Mouse (Mus musculus): Measurements from ENCODE around the gene BC035947. TPM values are rescaled to one million over a fixed set of nuclear protein-coding genes. Genes with fewer than 3 reads are reported as not detected.
"Not testable (repeated sequence)": the region's sequence is repeated elsewhere in the genome, so short reads cannot be mapped to it uniquely, and the experiment has no call there.

BC035947 gene
- 0.09 TPM in 1 of 2 replicates, not detected in the other for total RNA-seq (2012; rRNA removed)

- peak within 1 kb of the TSS; percentile 33; the same call in 1 of the 2 replicates for H3K9ac ChIP-seq (ENCODE audit: insufficient read depth, low read depth, low read length, poor library complexity, severe bottlenecking)
- peak within 1 kb of the TSS; percentile 57 to 62 for H3K4me3 ChIP-seq (ENCODE audit: insufficient read depth in 1 of 2, low read depth in 1 of 2, low read length in 2 of 2, poor library complexity in 1 of 2, severe bottlenecking in 1 of 2)
- H3K4me1 ChIP-seq (ENCODE audit: control insufficient read depth in 2 of 2, insufficient read depth in 2 of 2, low read length in 2 of 2, poor library complexity in 1 of 2), result peaks cover 0 to 2% of the 10 kb centered on the region in 2 experiments; a peak in 1 of 4 replicates
- TF ChIP-seq MAFK (IDR thresholded peaks at IDR 0.05; ENCODE audit: insufficient read depth, low read depth, low read length) (no peak), CHD2 (IDR thresholded peaks at IDR 0.05; ENCODE audit: low read depth, low read length) (no peak), ZNF384 (IDR thresholded peaks at IDR 0.05; ENCODE audit: low read depth, low read length) (no peak), HCFC1 (IDR thresholded peaks at IDR 0.05; ENCODE audit: borderline replicate concordance, insufficient read depth, low read length) (no peak), ZC3H11A (IDR thresholded peaks at IDR 0.05; ENCODE audit: borderline replicate concordance, low read depth, low read length) (no peak)
- no peak for DNase-seq (ENCODE audit: low read depth, low spot score)
- no peaks in the 10 kb centered on the region for H3K9me3 ChIP-seq (ENCODE audit: control insufficient read depth, insufficient read depth, low read depth, low read length)
- in situ Hi-C loops (cut with MboI; ENCODE audit: low sequenced_read_pairs in 2 of 2, unreplicated experiment in 2 of 2), result no loop called here
- no peak within 1 kb of the TSS for H3K27ac ChIP-seq (ENCODE audit: insufficient read depth, low read depth, low read length, poor library complexity, severe bottlenecking)
- no peaks in the 10 kb centered on the region for H3K36me3 ChIP-seq (ENCODE audit: control insufficient read depth, insufficient read depth, low read length, poor library complexity, severe bottlenecking)
Measured at GRCm38 (mm10) chr1:78511621-78512160, at the start of gene BC035947. TSS of gene BC035947 (minus strand) at chr1:78512158.

- H3K27ac ChIP-seq (ENCODE audit: insufficient read depth, low read depth, low read length, poor library complexity, severe bottlenecking), result no peak overlapping the region
- no peak overlapping the region for H3K4me3 ChIP-seq (ENCODE audit: insufficient read depth in 1 of 2, low read depth in 1 of 2, low read length in 2 of 2, poor library complexity in 1 of 2, severe bottlenecking in 1 of 2)
- TF ChIP-seq ZNF384 (IDR thresholded peaks at IDR 0.05; ENCODE audit: low read depth, low read length) (no peak), ZC3H11A (IDR thresholded peaks at IDR 0.05; ENCODE audit: borderline replicate concordance, low read depth, low read length) (no peak), CHD2 (IDR thresholded peaks at IDR 0.05; ENCODE audit: low read depth, low read length) (no peak), HCFC1 (IDR thresholded peaks at IDR 0.05; ENCODE audit: borderline replicate concordance, insufficient read depth, low read length) (no peak), MAFK (IDR thresholded peaks at IDR 0.05; ENCODE audit: insufficient read depth, low read depth, low read length) (no peak)
- in situ Hi-C loops (cut with MboI; ENCODE audit: low sequenced_read_pairs in 2 of 2, unreplicated experiment in 2 of 2), result no loop called here
- no peaks in the 10 kb centered on the region for H3K4me1 ChIP-seq (ENCODE audit: control insufficient read depth in 2 of 2, insufficient read depth in 2 of 2, low read length in 2 of 2, poor library complexity in 1 of 2)
- no peak overlapping the region for H3K9ac ChIP-seq (ENCODE audit: insufficient read depth, low read depth, low read length, poor library complexity, severe bottlenecking)
- H3K36me3 ChIP-seq (ENCODE audit: control insufficient read depth, insufficient read depth, low read length, poor library complexity, severe bottlenecking), result no peaks in the 10 kb centered on the region
- no peaks in the 10 kb centered on the region for H3K9me3 ChIP-seq (ENCODE audit: control insufficient read depth, insufficient read depth, low read depth, low read length)
- no peak for DNase-seq (ENCODE audit: low read depth, low spot score)
Measured at GRCm38 (mm10) chr1:78554012-78554666, 42.2 kb upstream of the BC035947 start.

GRCm38 (mm10) chr1:78548961-78549360 lies 37.0 kb upstream of the BC035947 start:
- Histone ChIP-seq H3K27ac (ENCODE audit: insufficient read depth, low read depth, low read length, poor library complexity, severe bottlenecking) (no peak overlapping the region), H3K4me1 (ENCODE audit: control insufficient read depth in 2 of 2, insufficient read depth in 2 of 2, low read length in 2 of 2, poor library complexity in 1 of 2) (0 out of 4 replicates have a peak, but pooled peaks cover 0 to 1% of the 10 kb centered on the region in 2 experiments), H3K9ac (ENCODE audit: insufficient read depth, low read depth, low read length, poor library complexity, severe bottlenecking) (no peak overlapping the region), H3K36me3 (ENCODE audit: control insufficient read depth, insufficient read depth, low read length, poor library complexity, severe bottlenecking) (no peaks in the 10 kb centered on the region), H3K4me3 (ENCODE audit: insufficient read depth in 1 of 2, low read depth in 1 of 2, low read length in 2 of 2, poor library complexity in 1 of 2, severe bottlenecking in 1 of 2) (no peak overlapping the region), H3K9me3 (ENCODE audit: control insufficient read depth, insufficient read depth, low read depth, low read length) (no peaks in the 10 kb centered on the region)
- TF ChIP-seq HCFC1 (IDR thresholded peaks at IDR 0.05; ENCODE audit: borderline replicate concordance, insufficient read depth, low read length), result no peak
- TF ChIP-seq MAFK (IDR thresholded peaks at IDR 0.05; ENCODE audit: insufficient read depth, low read depth, low read length), result no peak
- TF ChIP-seq CHD2 (IDR thresholded peaks at IDR 0.05; ENCODE audit: low read depth, low read length), result no peak
- no peak for TF ChIP-seq ZC3H11A (IDR thresholded peaks at IDR 0.05; ENCODE audit: borderline replicate concordance, low read depth, low read length)
- no peak for DNase-seq (ENCODE audit: low read depth, low spot score)
- in situ Hi-C loops (cut with MboI; ENCODE audit: low sequenced_read_pairs in 2 of 2, unreplicated experiment in 2 of 2), result no loop called here

- Histone ChIP-seq H3K27ac (ENCODE audit: insufficient read depth, low read depth, low read length, poor library complexity, severe bottlenecking) (no peak overlapping the region), H3K4me3 (ENCODE audit: insufficient read depth in 1 of 2, low read depth in 1 of 2, low read length in 2 of 2, poor library complexity in 1 of 2, severe bottlenecking in 1 of 2) (no peak overlapping the region)
- TF ChIP-seq CHD2 (IDR thresholded peaks at IDR 0.05; ENCODE audit: low read depth, low read length), result no peak
- TF ChIP-seq ZNF384 (IDR thresholded peaks at IDR 0.05; ENCODE audit: low read depth, low read length), result no peak
- no peak for TF ChIP-seq MAFK (IDR thresholded peaks at IDR 0.05; ENCODE audit: insufficient read depth, low read depth, low read length)
- TF ChIP-seq HCFC1 (IDR thresholded peaks at IDR 0.05; ENCODE audit: borderline replicate concordance, insufficient read depth, low read length), result no peak
Measured at GRCm38 (mm10) chr1:78546258-78546657, 34.3 kb upstream of the BC035947 start.

GRCm38 (mm10) chr1:78543631-78544030 lies 31.7 kb upstream of the BC035947 start:
- H3K9ac ChIP-seq (ENCODE audit: insufficient read depth, low read depth, low read length, poor library complexity, severe bottlenecking); H3K27ac ChIP-seq (ENCODE audit: insufficient read depth, low read depth, low read length, poor library complexity, severe bottlenecking); H3K9me3 ChIP-seq (ENCODE audit: control insufficient read depth, insufficient read depth, low read depth, low read length); in situ Hi-C loops (cut with MboI; ENCODE audit: low sequenced_read_pairs in 2 of 2, unreplicated experiment in 2 of 2); H3K4me1 ChIP-seq (ENCODE audit: control insufficient read depth in 2 of 2, insufficient read depth in 2 of 2, low read length in 2 of 2, poor library complexity in 1 of 2); H3K36me3 ChIP-seq (ENCODE audit: control insufficient read depth, insufficient read depth, low read length, poor library complexity, severe bottlenecking); DNase-seq (ENCODE audit: low read depth, low spot score); H3K4me3 ChIP-seq (ENCODE audit: insufficient read depth in 1 of 2, low read depth in 1 of 2, low read length in 2 of 2, poor library complexity in 1 of 2, severe bottlenecking in 1 of 2): not testable (repeated sequence)

More at GRCm38 (mm10) chr1:78546258-78546657, 34.3 kb upstream of the BC035947 start:
- Histone ChIP-seq H3K4me1 (ENCODE audit: control insufficient read depth in 2 of 2, insufficient read depth in 2 of 2, low read length in 2 of 2, poor library complexity in 1 of 2) (0 out of 4 replicates have a peak, but pooled peaks cover 0 to 3% of the 10 kb centered on the region in 2 experiments), H3K9me3 (ENCODE audit: control insufficient read depth, insufficient read depth, low read depth, low read length) (no peaks in the 10 kb centered on the region), H3K9ac (ENCODE audit: insufficient read depth, low read depth, low read length, poor library complexity, severe bottlenecking) (no peak overlapping the region), H3K36me3 (ENCODE audit: control insufficient read depth, insufficient read depth, low read length, poor library complexity, severe bottlenecking) (no peaks in the 10 kb centered on the region)
- in situ Hi-C loops (cut with MboI; ENCODE audit: low sequenced_read_pairs in 2 of 2, unreplicated experiment in 2 of 2), result no loop called here
- no peak for DNase-seq (ENCODE audit: low read depth, low spot score)

Measured in ES-E14 (cell line).